Mouse (Mus musculus) natural killer cell, adult 2 months (primary cell): Measurements from ENCODE around the gene Cdc14b.

ENCODE experiments used
- DNase-seq, 2 experiments: peaks; one replicate each; pipeline ENCODE4 v3.0.0; 2022; ENCODE audit warnings: low spot score in 2 of 2

The Cdc14b gene

DNA sequence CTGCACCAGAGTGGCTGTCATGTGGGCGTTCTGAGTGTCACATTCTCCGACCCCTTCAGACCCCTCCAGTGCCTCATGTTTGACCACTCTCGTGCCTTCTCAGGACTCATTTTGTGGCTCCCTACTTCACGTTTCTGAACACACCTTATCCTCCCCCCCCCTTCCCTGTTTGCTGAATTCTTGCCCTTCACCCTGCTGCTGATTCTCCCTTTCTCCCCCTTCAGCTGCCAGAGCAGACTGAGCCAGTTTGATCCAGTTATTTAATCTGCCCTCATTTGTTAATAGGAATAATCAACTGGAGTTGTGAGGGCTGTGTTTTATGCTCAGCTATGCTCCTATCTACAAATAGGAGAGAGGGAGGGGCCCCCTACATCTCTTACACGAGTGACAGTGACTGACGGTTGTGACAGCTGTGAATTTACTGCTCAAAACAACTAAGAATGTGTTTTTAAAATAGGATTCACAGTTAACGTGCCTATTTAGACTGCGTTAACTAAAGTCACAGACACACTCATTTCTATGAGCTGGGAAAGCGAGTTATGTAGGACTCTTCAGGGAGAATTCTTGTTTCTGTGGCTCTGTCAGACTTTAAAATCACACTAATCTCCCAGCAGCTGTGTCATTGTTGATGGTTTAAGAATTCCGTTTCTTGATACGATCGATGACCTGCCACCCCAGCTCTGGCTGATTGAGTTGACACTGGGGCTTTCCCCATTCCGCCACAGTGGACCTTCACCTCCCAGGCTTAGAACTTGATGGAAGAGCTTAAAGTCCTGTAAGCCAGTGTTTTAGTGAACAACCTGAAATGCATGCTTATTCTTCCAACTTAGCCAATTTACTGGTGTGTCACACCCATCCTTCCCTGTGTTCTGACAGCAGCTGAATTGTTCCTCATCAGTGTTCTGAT, 96.1 kb downstream of the Cdc14b start:
- no peak for DNase-seq

DNA sequence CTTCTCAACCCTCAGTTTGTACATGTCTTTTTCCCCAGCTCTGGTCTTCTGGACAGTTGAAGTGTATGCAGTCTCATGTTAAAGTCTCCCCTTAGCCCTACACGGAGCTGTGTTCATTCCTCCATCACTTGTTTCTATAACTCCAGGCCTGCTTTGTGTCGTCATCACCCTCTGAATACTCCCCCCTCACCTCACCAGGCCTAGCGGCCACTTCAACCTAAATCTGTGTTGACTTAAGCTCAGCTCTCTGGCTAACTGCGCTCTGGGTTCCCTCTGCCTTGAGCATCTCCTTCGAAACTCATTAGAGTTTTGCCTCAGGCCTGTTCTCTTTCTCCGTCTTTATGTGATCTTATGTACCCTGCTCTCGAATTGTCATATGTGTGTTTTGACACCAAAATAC, 97.1 kb downstream of the Cdc14b start:
- DNase-seq: no peak

DNA sequence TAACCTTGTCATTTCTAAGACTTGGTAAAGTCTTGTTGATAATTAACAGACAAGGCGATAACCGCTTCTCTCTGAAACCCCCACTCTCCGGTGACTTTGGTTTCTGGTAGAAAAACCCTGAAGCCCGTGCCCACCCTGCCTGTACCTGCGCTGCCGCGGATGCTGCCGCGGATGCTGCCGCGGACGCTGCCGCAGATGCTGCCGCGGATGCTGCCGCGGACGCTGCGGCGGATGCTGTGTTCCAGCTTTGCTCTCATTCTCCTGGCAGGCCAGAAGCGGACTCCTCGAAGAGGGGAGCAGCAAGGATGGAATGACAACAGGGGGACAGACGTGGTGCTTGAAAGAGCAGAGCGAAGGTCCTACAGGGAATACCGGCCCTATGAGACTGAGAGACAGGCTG, 105.3 kb downstream of the Cdc14b start:
- DNase-seq: no peak

- no peak for DNase-seq
These were observed 111.9 kb downstream of the Cdc14b start for GRCm38 (mm10) chr13:64163147-64163715.

DNA sequence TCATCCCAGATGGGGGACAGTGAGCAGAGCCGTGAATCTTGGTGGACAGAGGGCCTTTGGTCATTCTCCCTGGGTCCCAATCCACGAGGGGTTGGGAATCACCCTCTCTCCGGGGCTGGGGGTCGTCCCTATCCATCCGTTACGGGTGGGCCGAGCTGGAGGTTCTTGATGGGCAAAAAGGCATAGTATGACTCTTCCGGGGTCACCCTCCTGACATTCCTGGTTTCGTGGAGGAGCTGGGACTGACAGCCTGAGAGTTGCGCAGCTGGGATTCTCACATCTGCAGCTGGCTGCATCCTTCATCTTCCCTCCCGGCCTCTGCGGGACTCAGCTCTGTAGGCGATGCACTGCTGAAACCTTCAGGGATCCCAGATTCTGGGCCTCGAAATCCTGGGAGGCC, 112.5 kb downstream of the Cdc14b start:
- DNase-seq: no peak

DNA sequence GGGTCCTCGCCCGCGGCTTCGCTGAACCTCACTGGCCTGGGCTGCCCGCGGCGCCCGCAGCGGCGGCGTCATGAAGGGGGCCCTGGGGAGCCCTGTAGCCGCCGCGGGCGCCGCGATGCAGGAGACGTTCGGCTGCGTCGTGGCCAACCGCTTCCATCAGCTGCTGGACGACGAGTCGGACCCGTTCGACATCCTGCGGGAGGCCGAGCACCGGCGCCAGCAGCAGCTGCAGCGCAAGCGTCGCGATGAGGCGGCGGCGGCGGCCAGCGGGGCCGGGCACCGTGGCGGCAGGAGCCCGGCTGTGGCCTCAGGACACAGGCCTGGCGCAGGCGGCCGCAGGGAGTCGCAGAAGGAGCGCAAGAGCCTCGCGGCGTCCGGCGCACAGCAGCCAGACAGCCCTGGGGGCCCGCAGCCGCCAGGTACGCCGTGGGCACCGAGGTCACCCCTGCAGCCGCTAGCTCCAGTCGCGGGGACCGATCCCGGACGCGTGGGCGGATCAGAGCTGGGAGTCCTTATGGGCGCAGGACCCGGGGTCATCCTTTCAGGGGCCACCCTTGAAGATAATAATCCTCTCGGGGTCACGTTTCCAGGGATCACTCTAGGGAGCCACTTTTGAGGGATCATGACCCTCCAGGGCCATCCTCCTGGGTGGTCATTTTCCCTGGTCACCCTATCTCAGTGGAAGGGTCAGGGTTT, 113.0 kb downstream of the Cdc14b start:
- no peak for DNase-seq

GRCm38 (mm10) chr13:64161548-64161915, 113.6 kb downstream of the Cdc14b start, which contains the start of gene Habp4:
Habp4 (plus strand) TSS chr13:64161824.
- DNase-seq: peak; percentile 98 to 99

GRCm38 (mm10) chr13:64156966-64157365, 118.1 kb downstream of the Cdc14b start:
- no peak for DNase-seq

- no peak for DNase-seq
These were observed 119.9 kb downstream of the Cdc14b start for GRCm38 (mm10) chr13:64155171-64155571.

- no peak for DNase-seq
These were observed 120.4 kb downstream of the Cdc14b start for GRCm38 (mm10) chr13:64154651-64155050.

- peak; percentile 26 to 61 for DNase-seq
These were observed 121.3 kb downstream of the Cdc14b start for GRCm38 (mm10) chr13:64153751-64154267.

GRCm38 (mm10) chr13:64153083-64153682, 121.9 kb downstream of the Cdc14b start, which contains the start of gene Zfp367:
Zfp367 (minus strand) TSS chr13:64153202.
- peak; percentile 99 for DNase-seq

DNA sequence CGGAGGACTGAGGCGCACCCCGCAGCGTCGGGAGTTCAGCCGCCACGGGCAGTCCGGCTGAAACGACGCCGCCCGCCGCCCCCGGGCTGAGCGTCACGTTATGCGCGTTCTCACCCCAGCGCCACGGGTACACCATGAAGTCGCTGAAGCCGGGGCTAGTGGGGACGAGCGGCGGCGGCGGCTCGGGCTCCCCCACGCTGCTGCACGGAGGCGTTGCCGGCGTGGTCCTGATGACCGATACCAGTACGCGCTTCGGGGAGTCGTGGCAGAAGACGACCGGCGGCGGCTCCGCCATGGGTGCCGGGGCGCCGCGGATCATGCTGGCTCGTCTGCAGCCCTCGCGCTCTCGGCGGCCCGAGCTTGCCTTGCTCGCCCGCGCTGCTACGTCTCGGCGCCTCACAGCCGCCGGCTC, 122.4 kb downstream of the Cdc14b start:
- DNase-seq: no peak

GRCm38 (mm10) chr13:64152241-64152669, 122.8 kb downstream of the Cdc14b start:
- DNase-seq: peak; percentile 88 to 89

DNA sequence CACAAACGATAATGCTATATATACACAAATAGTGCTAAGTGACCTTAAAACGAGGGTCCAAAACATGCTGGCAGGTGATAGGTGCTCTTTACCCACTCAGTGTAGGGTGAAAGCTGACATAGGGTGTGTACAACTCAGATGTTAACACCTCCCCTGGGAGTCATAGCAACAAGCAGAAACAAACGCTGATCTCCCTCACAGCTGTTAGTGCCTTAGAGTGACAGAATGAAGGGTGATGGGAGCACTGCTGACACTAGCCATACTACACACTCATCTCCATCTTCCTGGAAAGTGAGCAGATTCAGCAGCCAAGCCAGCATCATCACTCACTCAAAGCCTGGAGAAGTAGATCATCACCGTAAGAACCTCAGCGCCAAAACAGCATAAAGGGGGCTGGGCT, 125.0 kb downstream of the Cdc14b start:
- DNase-seq: peak in 1 of 2 experiments; percentile 43
